Mouse (Mus musculus) kidney, adult 2 months (tissue): ENCODE measurements around the gene Ccpg1.

ENCODE experiments used
- CTCF ChIP-seq: fragments of 200-500 bp; conservative IDR thresholded peaks from 2 replicates; pipeline ENCODE4 v1.5.1; 2011; ENCODE audit warnings: low read depth, mild to moderate bottlenecking, control low read depth, low read length, moderate library complexity, mixed read lengths; ENCODE audit not compliant: insufficient read depth, insufficient read length
- POLR2A ChIP-seq: fragments of 200-500 bp; IDR thresholded peaks from one replicate; pipeline ENCODE4 v1.6.1; 2011; ENCODE audit warnings: low read depth, low read length, control low read depth

GRCm38 (mm10) chr9:73025818-73026636 lies 40.8 kb downstream of the Ccpg1 start:
- no peak for TF ChIP-seq CTCF
- no peak for TF ChIP-seq POLR2A
